ENCODE assay signal across 14 mouse cellular contexts in the genomic region with DNA sequence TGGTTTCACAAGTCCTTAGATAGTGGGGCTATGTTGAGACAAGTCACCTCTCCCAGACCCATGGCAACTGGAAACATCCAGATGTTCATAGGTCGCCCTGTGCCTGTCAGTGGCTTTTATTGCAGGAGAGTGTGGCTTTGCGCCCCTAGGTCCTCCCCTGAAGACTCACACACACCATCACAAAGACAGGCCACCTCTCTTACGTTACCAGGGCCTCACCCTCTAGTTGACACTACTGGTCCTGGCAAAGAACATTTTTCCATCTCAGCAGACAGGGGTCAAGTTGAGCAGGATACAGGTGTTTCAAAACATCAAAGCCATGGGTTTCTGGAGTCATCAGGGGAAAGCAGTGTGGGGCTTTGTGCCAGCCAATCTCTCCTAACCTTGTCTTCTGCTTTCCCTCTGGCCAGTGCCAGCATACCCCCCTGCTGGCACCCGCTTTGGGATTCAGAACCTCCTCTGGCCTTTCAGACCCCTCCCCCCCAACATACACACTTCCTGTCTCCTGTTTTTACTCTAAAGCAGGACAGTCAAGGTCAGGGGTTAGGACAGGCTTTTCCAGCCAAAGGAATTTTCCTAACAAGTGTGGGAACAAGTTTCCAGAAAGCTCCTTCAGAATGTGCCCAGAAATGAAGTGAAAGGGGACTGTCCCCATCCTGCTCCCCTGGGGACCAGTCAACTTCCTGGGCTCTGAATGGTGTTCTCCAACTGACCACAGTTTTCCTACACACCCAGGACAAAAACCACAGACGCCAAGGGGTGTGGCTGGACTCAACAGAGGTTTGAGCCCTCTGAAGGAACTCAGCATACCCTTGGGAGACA. TPM values are rescaled to one million over a fixed set of nuclear protein-coding genes. Genes with fewer than 3 reads are reported as not detected.
DNase-seq lines count a peak whose midpoint lies in the region; ATAC-seq and TF ChIP-seq lines count a peak whose summit lies in the region.
"Had no signal": no experiment of that assay in that cellular context is flagged by ENCODE, and none has a peak within 500 bp of the region (broad histone marks: within the 10 kb centered on the region; RNA-seq: fewer than 3 reads in every experiment).

No protein-coding gene starts in this region.

- H3K79me3 ChIP-seq in C2C12 (ENCODE audit: low read depth) = no peaks in the 10 kb centered on the region

- H3K27me3 ChIP-seq in C2C12 (ENCODE audit: control insufficient read depth, insufficient read depth, insufficient read length) = no peaks in the 10 kb centered on the region
- H3K27me3 ChIP-seq in liver, embryonic 11.5 days (replicated peaks; ENCODE audit: control insufficient read depth, insufficient read depth, low read length) = no peaks in the 10 kb centered on the region
- H3K27me3 ChIP-seq: embryonic facial prominence, embryonic 12.5 days; liver, embryonic 15.5 days; midbrain, embryonic 15.5 days had no signal

- H3K9me3 ChIP-seq in liver, embryonic 11.5 days (ENCODE audit: control insufficient read depth, low read length) = no peaks in the 10 kb centered on the region
- H3K9me3 ChIP-seq: embryonic facial prominence, embryonic 12.5 days; G1E; liver, embryonic 15.5 days; midbrain, embryonic 15.5 days had no signal

- H3K27ac ChIP-seq in liver, embryonic 11.5 days (ENCODE audit: low read depth, low read length) = no peak overlapping the region
- H3K27ac ChIP-seq: embryonic facial prominence, embryonic 12.5 days; liver, embryonic 15.5 days; midbrain, embryonic 15.5 days had no signal

- DNase-seq in 3134 (ENCODE audit: extremely low read depth, insufficient read length, low spot score) = peak; percentile 80
- peak; percentile 45 to 66 for DNase-seq in heart, adult 9 months (ENCODE audit: low spot score in 2 of 2)
- DNase-seq in kidney, postnatal 14 days = peak; percentile 60
- no peak for DNase-seq in layer of hippocampus, postnatal 10 days (ENCODE audit: low spot score in 2 of 2)
- no peak for DNase-seq in liver, embryonic 11.5 days (ENCODE audit: low spot score)
- DNase-seq in cerebellum, adult 9-11 months = no peak
- DNase-seq: forebrain, postnatal 0 days; thymus, postnatal 36 days had no signal

- no peak for ATAC-seq in liver, embryonic 11.5 days (replicated peaks; ENCODE audit: low FRiP score)
- ATAC-seq: forebrain, postnatal 0 days; hindbrain, embryonic 16.5 days; midbrain, embryonic 15.5 days had no signal

- H3K4me3 ChIP-seq in C2C12 (ENCODE audit: insufficient read depth, poor library complexity, severe bottlenecking) = no peak overlapping the region
- H3K4me3 ChIP-seq in liver, embryonic 11.5 days (ENCODE audit: low read depth, low read length) = no peak overlapping the region
- H3K4me3 ChIP-seq: embryonic facial prominence, embryonic 12.5 days; liver, embryonic 15.5 days; midbrain, embryonic 15.5 days had no signal

- no peak overlapping the region for H3K4me2 ChIP-seq in liver, embryonic 11.5 days
- H3K4me2 ChIP-seq: embryonic facial prominence, embryonic 12.5 days; liver, embryonic 15.5 days; midbrain, embryonic 15.5 days had no signal

- WGBS in liver, embryonic 11.5 days = 61% methylated on average over 5 of the region's 5 CpGs

- no peaks in the 10 kb centered on the region for H3K79me2 ChIP-seq in C2C12 (ENCODE audit: control insufficient read depth, insufficient read depth)

- H3ac ChIP-seq in C2C12 (ENCODE audit: control insufficient read depth, insufficient read length, low read depth) = no peak overlapping the region

- TF ChIP-seq CTCF in C2C12 (IDR thresholded peaks at IDR 0.05; ENCODE audit: control insufficient read depth, insufficient read depth, insufficient read length) = no peak

- no peak overlapping the region for H3K9ac ChIP-seq in liver, embryonic 11.5 days (ENCODE audit: low read depth, low read length)
- H3K9ac ChIP-seq: embryonic facial prominence, embryonic 12.5 days; forebrain, postnatal 0 days; liver, embryonic 15.5 days; midbrain, embryonic 15.5 days had no signal

- no peaks in the 10 kb centered on the region for H3K36me3 ChIP-seq in C2C12 (ENCODE audit: control insufficient read depth, insufficient read depth)
- no peaks in the 10 kb centered on the region for H3K36me3 ChIP-seq in liver, embryonic 11.5 days (ENCODE audit: control insufficient read depth, insufficient read depth, low read length)
- H3K36me3 ChIP-seq: embryonic facial prominence, embryonic 12.5 days; G1E; liver, embryonic 15.5 days had no signal

- no peaks in the 10 kb centered on the region; the same call in 1 of the 2 replicates for H3K4me1 ChIP-seq in liver, embryonic 11.5 days (replicated peaks; ENCODE audit: control insufficient read depth, insufficient read depth, low read length)
- H3K4me1 ChIP-seq: embryonic facial prominence, embryonic 12.5 days; liver, embryonic 15.5 days had no signal

TF ChIP-seq in C2C12, 6 proteins besides CTCF, POLR2A, EP300 and RAD21:
- TF ChIP-seq MYOD1 (IDR thresholded peaks at IDR 0.05; ENCODE audit: control insufficient read depth, insufficient read length, low read depth) = peak; percentile 58
- TF ChIP-seq CEBPB (IDR thresholded peaks at IDR 0.05; ENCODE audit: low read depth) = no peak

RNA-seq across cellular contexts. Expression of a gene that starts 31.5 kb away (rescaled TPM):
- polyA plus RNA-seq in C2C12 (2012; fragmentation: generic; extraction: Trizol) = 1.7 TPM
- 100 to 1,000 TPM; 404 to 409 TPM for total RNA-seq in layer of hippocampus, postnatal 10 days (2021)
- 5.3 and 6.9 TPM in 2 replicates for polyA plus RNA-seq in liver, embryonic 11.5 days (2014; fragmentation: Nextera tagmentation; extraction: Ambion mirVana)
- polyA plus RNA-seq: G1E had no signal

RNA-seq across cellular contexts. Expression of a gene that starts 31.7 kb away (rescaled TPM):
- polyA plus RNA-seq in C2C12 (2012; fragmentation: generic; extraction: Trizol) = 32.6 TPM
- total RNA-seq in layer of hippocampus, postnatal 10 days (2021) = 10 to 100 TPM in 1 of 2 experiments, 1 to 10 TPM in 1; 7.3 to 11.4 TPM
- 17.1 and 17.6 TPM in 2 replicates for polyA plus RNA-seq in liver, embryonic 11.5 days (2014; fragmentation: Nextera tagmentation; extraction: Ambion mirVana)

Comparison
In these comparisons a context has a peak if more than half of its experiments do, and no peak if none do; other contexts are left out.
1. DNase-seq: peak in 3134 (single experiment), heart, adult 9 months (2 of 2) and kidney, postnatal 14 days (single experiment); none in layer of hippocampus, postnatal 10 days (0 of 2), liver, embryonic 11.5 days (single experiment) and cerebellum, adult 9-11 months (single experiment).